Mouse (Mus musculus): Measurements from ENCODE around the gene Abca4. TPM values are rescaled to one million over a fixed set of nuclear protein-coding genes. Genes with fewer than 3 reads are reported as not detected.

Abca4 gene
- total and polyA plus RNA-seq, 2 experiments from 2014 or later = 1.1 to 3.1 TPM

GRCm38 (mm10) chr3:122049158-122049557 is 4.9 kb downstream of the Abca4 start:
- no peak overlapping the region for H3K27ac ChIP-seq (ENCODE audit: low read depth, low read length)

GRCm38 (mm10) chr3:122058439-122059198 is 14.4 kb downstream of the Abca4 start:
- ATAC-seq = no peak
- 79% methylated on average over 9 of the region's 9 CpGs for WGBS
- no peak for TF ChIP-seq CTCF (IDR thresholded peaks at IDR 0.05; ENCODE audit: low read depth)
- Histone ChIP-seq H3K27ac (ENCODE audit: low read depth, low read length) (no peak overlapping the region), H3K36me3 (ENCODE audit: insufficient read depth) (no peaks in the 10 kb centered on the region), H3K9me3 (ENCODE audit: low read length) (no peaks in the 10 kb centered on the region), H3K27me3 (ENCODE audit: insufficient read depth, low read length) (no peaks in the 10 kb centered on the region), H3K9ac (no peak overlapping the region), H3K4me2 (ENCODE audit: low read depth) (no peak overlapping the region), H3K4me3 (ENCODE audit: low read depth, low read length) (no peak overlapping the region), H3K4me1 (ENCODE audit: insufficient read depth) (no peaks in the 10 kb centered on the region)
- DNase-seq = no peak

More at GRCm38 (mm10) chr3:122049158-122049557, 4.9 kb downstream of the Abca4 start:
- DNase-seq (no peak), ATAC-seq (no peak)
- Histone ChIP-seq H3K36me3 (ENCODE audit: insufficient read depth) (no peaks in the 10 kb centered on the region), H3K9ac (no peak overlapping the region), H3K9me3 (ENCODE audit: low read length) (no peaks in the 10 kb centered on the region), H3K4me3 (ENCODE audit: low read depth, low read length) (no peak overlapping the region), H3K4me1 (ENCODE audit: insufficient read depth) (peaks cover 12% of the 10 kb centered on the region; the same call in 1 of the 2 replicates), H3K27me3 (ENCODE audit: insufficient read depth, low read length) (peaks cover 9% of the 10 kb centered on the region), H3K4me2 (ENCODE audit: low read depth) (no peak overlapping the region)
- no peak for TF ChIP-seq CTCF (IDR thresholded peaks at IDR 0.05; ENCODE audit: low read depth)
- 54% methylated on average over 6 of the region's 6 CpGs for WGBS

GRCm38 (mm10) chr3:122062586-122062985 is 18.3 kb downstream of the Abca4 start:
- no peak for TF ChIP-seq CTCF (IDR thresholded peaks at IDR 0.05; ENCODE audit: low read depth)
- Histone ChIP-seq H3K9me3 (ENCODE audit: low read length) (no peaks in the 10 kb centered on the region), H3K4me2 (ENCODE audit: low read depth) (no peak overlapping the region), H3K36me3 (ENCODE audit: insufficient read depth) (no peaks in the 10 kb centered on the region), H3K4me1 (ENCODE audit: insufficient read depth) (no peaks in the 10 kb centered on the region), H3K27ac (ENCODE audit: low read depth, low read length) (no peak overlapping the region), H3K4me3 (ENCODE audit: low read depth, low read length) (no peak overlapping the region), H3K27me3 (ENCODE audit: insufficient read depth, low read length) (no peaks in the 10 kb centered on the region), H3K9ac (no peak overlapping the region)
- ATAC-seq (no peak), DNase-seq (no peak)
- WGBS = 88% methylated on average over 10 of the region's 10 CpGs

GRCm38 (mm10) chr3:122064556-122065410 is 20.5 kb downstream of the Abca4 start:
- Histone ChIP-seq H3K9me3 (ENCODE audit: low read length) (no peaks in the 10 kb centered on the region), H3K36me3 (ENCODE audit: insufficient read depth) (no peaks in the 10 kb centered on the region), H3K4me2 (ENCODE audit: low read depth) (no peak overlapping the region), H3K9ac (no peak overlapping the region), H3K4me1 (ENCODE audit: insufficient read depth) (no peaks in the 10 kb centered on the region), H3K27ac (ENCODE audit: low read depth, low read length) (no peak overlapping the region), H3K4me3 (ENCODE audit: low read depth, low read length) (no peak overlapping the region), H3K27me3 (ENCODE audit: insufficient read depth, low read length) (no peaks in the 10 kb centered on the region)
- ATAC-seq = no peak
- no peak for DNase-seq
- WGBS = 85% methylated on average over 13 of the region's 13 CpGs
- no peak for TF ChIP-seq CTCF (IDR thresholded peaks at IDR 0.05; ENCODE audit: low read depth)

- H3K9ac ChIP-seq = no peak overlapping the region
- ATAC-seq = no peak
- DNase-seq = no peak
- TF ChIP-seq CTCF (IDR thresholded peaks at IDR 0.05; ENCODE audit: low read depth) = no peak
- H3K9me3 ChIP-seq (ENCODE audit: low read length) = no peaks in the 10 kb centered on the region
- H3K4me2 ChIP-seq (ENCODE audit: low read depth) = no peak overlapping the region
- H3K36me3 ChIP-seq (ENCODE audit: insufficient read depth) = no peaks in the 10 kb centered on the region
- no peaks in the 10 kb centered on the region for H3K4me1 ChIP-seq (ENCODE audit: insufficient read depth)
- H3K4me3 ChIP-seq (ENCODE audit: low read depth, low read length) = no peak overlapping the region
- no peaks in the 10 kb centered on the region for H3K27me3 ChIP-seq (ENCODE audit: insufficient read depth, low read length)
- 63% methylated on average over 10 of the region's 10 CpGs for WGBS
- no peak overlapping the region for H3K27ac ChIP-seq (ENCODE audit: low read depth, low read length)
Observed at GRCm38 (mm10) chr3:122071769-122072168, 27.5 kb downstream of the Abca4 start.

- no peak for DNase-seq
- no peaks in the 10 kb centered on the region for H3K9me3 ChIP-seq (ENCODE audit: low read length)
- 55% methylated on average over 11 of the region's 11 CpGs for WGBS
- H3K36me3 ChIP-seq (ENCODE audit: insufficient read depth) = no peaks in the 10 kb centered on the region
- no peaks in the 10 kb centered on the region for H3K27me3 ChIP-seq (ENCODE audit: insufficient read depth, low read length)
- no peak overlapping the region for H3K9ac ChIP-seq
- H3K27ac ChIP-seq (ENCODE audit: low read depth, low read length) = no peak overlapping the region
- H3K4me1 ChIP-seq (ENCODE audit: insufficient read depth) = no peaks in the 10 kb centered on the region
- H3K4me2 ChIP-seq (ENCODE audit: low read depth) = no peak overlapping the region
- no peak for TF ChIP-seq CTCF (IDR thresholded peaks at IDR 0.05; ENCODE audit: low read depth)
- no peak for ATAC-seq
- H3K4me3 ChIP-seq (ENCODE audit: low read depth, low read length) = no peak overlapping the region
Observed at GRCm38 (mm10) chr3:122072646-122073571, 28.7 kb downstream of the Abca4 start.
